Mouse (Mus musculus) embryo, embryonic 10 days (tissue): ENCODE data around the gene Myh7.
"Not testable (repeated sequence)": the region's sequence is repeated elsewhere in the genome, so short reads cannot be mapped to it uniquely, and the experiment has no call there.

Source experiments
- DNase-seq: peaks from one replicate; pipeline ENCODE4 v3.0.0-alpha.2; 2015; ENCODE audit warnings: low spot score

Gene Myh7

DNA sequence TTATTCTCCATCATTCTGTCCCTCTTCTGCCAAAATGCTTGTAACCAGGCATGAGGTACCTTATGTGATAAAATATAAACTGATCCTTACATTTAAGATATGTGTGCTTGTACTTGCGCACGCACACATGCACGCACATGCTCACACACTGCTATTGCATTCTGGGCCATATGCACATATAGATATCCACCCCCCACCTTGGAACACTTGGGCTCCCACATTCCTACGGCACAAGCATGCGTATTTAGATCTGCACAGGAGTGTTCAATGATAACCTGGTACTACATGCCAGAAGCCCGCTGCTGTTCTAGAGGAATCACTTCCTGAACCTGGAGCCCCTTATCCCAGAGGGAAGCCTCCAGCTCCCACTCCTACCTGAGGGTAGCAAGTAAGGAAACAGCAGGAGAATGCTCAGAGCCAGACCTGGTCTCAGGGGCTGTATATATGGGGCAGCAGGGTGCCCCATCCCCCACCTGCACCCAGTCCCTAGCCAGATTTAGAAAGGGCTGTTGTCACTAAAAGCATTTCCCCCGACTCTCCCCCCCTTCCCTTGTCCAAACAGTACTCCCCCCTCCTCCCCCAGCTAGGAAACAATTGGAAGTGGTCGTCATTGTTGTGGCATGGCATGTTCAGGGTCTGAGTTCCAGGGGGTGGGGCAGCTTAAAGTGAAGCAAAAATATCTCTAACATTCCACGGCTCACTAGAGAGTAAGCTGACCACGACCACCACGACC lies at the start of gene Myh7:
TSS of gene Myh7 (minus strand) at position 491 of the 733 bp plus-strand sequence.
- DNase-seq: no peak

GRCm38 (mm10) chr14:55043694-55044093 lies 49.3 kb upstream of the Myh7 start:
- not testable (repeated sequence) for DNase-seq

- no peak for DNase-seq
These were observed 38.3 kb upstream of the Myh7 start for GRCm38 (mm10) chr14:55032695-55033225.

- DNase-seq: peak; percentile 58
These were observed 34.7 kb upstream of the Myh7 start for GRCm38 (mm10) chr14:55029034-55029698.

GRCm38 (mm10) chr14:55028333-55028835 lies 34.0 kb upstream of the Myh7 start:
- no peak for DNase-seq

- peak; percentile 18 for DNase-seq
These were observed 33.2 kb upstream of the Myh7 start for GRCm38 (mm10) chr14:55027653-55028052.

- peak; percentile 66 for DNase-seq
These were observed 32.8 kb upstream of the Myh7 start for GRCm38 (mm10) chr14:55027251-55027650.

GRCm38 (mm10) chr14:55025527-55025926 lies 31.1 kb upstream of the Myh7 start:
- no peak for DNase-seq

GRCm38 (mm10) chr14:55024236-55024635 lies 29.8 kb upstream of the Myh7 start:
- DNase-seq: peak; percentile 77

GRCm38 (mm10) chr14:55023011-55023410 lies 28.6 kb upstream of the Myh7 start:
- no peak for DNase-seq

DNA sequence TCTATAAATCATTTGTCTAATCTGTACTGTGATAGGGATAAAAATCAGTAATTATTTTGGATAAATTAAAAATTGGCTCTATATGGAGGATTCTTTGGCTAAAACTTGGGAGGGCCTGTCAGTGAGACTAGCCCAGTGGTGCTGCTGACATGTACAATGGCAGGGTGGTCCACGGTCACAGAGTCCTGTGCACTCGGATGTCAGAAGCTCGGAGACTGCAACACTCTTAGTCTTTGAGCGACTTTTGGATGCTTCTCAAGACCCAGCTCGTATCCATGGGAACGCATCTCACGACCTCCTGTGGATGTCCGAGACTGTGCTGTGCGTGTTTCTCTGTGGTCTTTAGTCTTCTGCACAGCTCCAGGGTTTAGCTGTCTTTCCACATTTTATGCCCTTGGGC lies 26.0 kb upstream of the Myh7 start:
- DNase-seq: peak; percentile 33

GRCm38 (mm10) chr14:55016876-55017275 lies 22.4 kb upstream of the Myh7 start:
- no peak for DNase-seq

DNA sequence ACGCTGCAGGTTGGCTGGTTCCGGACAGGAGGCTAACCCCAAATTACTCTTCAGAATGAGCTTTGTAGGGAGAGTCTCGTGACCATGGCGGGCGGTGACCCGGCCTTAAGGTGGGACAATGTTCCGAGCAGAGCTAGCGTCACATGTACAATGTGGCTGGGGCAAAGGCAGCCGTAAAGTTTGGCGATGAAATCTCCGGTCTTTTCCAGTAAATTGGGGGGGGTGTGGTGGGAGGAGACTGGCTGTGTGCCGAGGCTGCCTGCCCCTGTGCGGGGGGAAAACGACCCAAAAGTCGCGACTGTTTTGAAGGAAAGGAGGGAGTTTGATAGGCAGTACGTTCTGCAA lies 21.3 kb upstream of the Myh7 start:
- no peak for DNase-seq

GRCm38 (mm10) chr14:55014991-55015766 lies 20.8 kb upstream of the Myh7 start, which contains the start of gene Ngdn:
Gene Ngdn (plus strand): TSS chr14:55015454.
- peak; percentile 99 for DNase-seq

- no peak for DNase-seq
These were observed 20.2 kb upstream of the Myh7 start for GRCm38 (mm10) chr14:55014591-55014990.

DNA sequence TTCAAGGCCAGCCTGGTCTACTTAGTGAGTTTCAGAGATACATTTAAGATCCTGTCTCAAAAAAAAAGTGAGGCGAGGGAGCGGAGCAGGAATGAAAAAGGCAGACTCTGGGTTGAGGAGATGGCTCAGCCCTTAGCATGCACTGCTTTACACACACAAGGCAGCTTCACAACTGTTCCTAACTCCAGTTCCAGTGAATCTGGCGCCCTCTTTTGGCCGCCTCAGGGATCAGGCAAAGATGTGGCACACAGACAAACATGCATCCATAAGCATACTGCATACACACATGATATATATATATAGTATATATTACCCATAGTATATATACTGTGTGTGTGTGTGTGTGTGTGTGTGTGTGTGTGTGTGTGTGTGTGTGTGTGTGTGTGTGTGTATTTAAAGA lies 16.7 kb upstream of the Myh7 start:
- DNase-seq: peak; percentile 54

- no peak for DNase-seq
These were observed 14.0 kb upstream of the Myh7 start for GRCm38 (mm10) chr14:55008417-55008816.

DNA sequence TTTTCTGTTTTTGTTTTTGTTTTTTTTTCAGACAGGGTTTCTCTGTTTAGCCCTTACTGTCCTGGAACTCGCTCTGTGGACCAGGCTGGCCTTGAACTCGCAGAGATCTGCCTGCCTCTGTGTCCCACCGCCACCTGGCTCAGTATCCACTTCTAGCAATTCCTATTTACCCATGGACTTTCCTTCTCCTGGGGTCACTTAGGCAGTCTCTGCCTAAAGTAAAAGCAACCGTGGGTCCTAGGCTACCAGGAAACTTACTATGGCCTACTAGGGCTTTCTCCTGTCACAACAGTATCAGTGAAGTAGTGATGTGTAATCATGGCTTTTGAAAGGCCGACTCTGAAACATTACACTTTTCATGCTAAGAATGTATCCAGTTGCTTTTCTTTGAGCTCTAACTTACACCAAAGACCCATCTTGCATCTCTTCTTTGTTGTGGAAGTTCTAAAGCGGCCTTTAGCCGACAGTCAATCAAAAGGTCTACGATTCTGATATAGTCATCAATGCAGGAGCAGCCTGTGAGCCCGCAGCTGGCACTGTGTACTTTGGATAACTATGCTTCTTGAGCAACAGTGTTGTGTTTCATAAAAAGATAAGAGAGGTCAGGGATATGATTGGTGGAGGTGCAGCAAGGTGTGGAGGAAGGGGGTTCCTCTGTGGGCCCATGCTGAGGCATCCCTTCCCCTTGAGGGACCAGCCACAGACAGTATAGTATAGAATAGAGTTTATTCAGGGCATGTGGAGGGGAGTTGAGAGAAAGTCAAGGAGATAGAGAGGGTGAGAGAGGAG lies 12.9 kb upstream of the Myh7 start:
- DNase-seq: no peak

DNA sequence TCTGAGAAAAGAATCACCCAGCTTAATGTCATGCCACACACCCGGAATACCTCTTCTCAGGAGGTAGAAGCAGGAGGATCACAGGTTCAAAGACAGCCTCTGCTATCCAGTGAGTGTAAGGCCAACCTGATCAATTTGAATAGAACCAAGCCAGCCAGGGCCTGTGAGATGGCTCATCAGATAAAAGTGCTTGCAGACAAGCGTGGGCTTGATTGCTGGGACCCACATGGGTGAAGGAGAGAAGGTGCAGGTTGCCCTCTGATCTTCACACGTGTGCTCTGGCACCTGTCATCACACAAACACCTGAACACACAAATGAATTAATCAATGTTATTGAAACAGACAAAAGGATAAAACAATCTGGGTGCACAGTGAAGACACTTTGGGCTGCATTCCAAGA lies 12.1 kb upstream of the Myh7 start:
- no peak for DNase-seq

DNA sequence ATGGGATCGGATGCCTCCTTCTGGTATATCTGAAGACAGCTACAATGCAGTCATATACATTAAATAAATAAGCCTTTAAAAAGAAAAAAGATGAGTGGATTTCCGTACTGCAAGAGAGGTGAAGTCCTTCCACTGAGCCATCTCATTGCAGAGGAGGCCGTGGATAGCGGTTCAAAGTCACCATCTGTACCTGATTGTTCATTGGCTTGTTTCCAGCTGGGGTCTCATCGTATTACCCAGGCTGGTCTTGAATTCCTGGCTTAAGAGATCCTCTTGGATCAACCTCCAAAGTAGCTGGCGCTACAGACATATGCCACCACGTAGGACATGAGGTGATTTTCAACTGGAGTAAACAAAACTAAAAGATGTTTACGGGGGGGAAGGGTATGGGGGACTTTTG lies 11.5 kb upstream of the Myh7 start:
- no peak for DNase-seq

GRCm38 (mm10) chr14:55005506-55005905 lies 11.1 kb upstream of the Myh7 start:
- no peak for DNase-seq
